Mouse (Mus musculus) ES-Bruce4 (cell line): ENCODE data around the gene Zmym3.

ENCODE experiments used
- CTCF ChIP-seq: IDR thresholded peaks from one replicate; pipeline ENCODE4 v1.8.1; 2011; ENCODE audit warnings: low read depth, low read length
- EP300 ChIP-seq: IDR thresholded peaks from 2 replicates; pipeline ENCODE4 v1.6.1; 2011; ENCODE audit warnings: low read depth, low read length; ENCODE audit not compliant: insufficient read depth
- POLR2A ChIP-seq: IDR thresholded peaks from one replicate; pipeline ENCODE4 v1.8.1; 2011; ENCODE audit warnings: low read length; ENCODE audit not compliant: insufficient read depth

- TF ChIP-seq EP300 (no peak), CTCF (no peak), POLR2A (no peak)
These were observed 8.7 kb upstream of the Zmym3 start, which contains the start of gene Nono for GRCm38 (mm10) chrX:101429142-101429949.
